Mouse (Mus musculus): ENCODE data around the gene Dpf3.

DNA sequence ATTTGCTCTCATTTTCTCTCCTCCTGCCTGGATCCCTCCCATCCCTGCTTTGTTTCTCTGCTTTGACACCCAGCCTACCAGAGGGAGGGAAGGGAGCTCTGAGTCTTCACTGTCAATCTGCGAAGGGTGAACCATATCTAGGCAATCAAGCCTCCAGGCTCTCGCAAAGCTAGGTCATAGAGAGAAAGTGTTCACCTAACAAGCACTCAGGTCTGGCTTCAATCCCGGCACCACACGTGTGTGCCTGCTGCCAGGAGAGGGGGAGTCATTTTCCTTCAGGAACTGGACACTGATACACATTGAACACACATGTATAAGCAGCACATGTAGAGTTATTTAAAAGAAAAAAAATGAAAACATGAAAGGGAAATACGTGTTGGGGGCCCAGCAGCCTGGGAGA, 254.6 kb downstream of the Dpf3 start:
- TF ChIP-seq GATA1 (IDR thresholded peaks at IDR 0.05; ENCODE audit: borderline replicate concordance, low read length) (no peak), FLI1 (IDR thresholded peaks at IDR 0.05; ENCODE audit: low read length) (no peak)
